Comparison of ENCODE assay signal across 8 mouse cellular contexts in the genomic region with DNA sequence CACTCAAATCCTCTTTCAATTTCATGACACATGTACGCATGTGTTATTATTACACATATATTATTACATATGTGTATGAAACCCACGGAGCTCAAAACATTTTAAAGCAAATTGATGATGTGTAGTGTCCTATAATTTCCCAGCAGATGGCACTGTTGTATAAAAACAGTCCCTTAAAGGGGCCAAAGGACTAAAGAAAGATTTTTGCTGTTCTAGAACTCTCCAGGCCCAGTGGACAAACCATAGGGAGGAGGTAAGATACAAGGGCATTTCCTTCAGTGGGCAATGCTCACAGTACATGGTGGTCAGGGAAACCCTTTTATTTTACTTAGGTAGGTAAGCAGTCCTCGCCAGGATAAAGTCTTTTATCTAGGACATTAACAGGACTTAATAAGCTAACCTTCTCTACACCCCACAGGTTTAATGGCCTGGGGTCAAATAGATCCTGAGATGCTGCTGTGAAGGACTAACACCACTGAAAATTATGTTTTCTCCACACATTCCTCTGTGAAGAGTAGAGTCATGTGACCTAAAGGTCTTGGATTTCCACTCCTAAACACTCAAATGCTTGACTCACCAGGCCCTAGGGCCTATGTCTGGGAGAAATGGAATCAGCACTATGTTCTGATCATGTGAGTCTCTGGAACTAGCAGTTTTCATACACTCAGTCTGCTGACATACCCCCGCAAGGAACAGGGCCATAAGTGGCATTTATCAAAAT. TPM values are rescaled to one million over a fixed set of nuclear protein-coding genes. Genes with fewer than 3 reads are reported as not detected.
DNase-seq lines count a peak whose midpoint lies in the region; ATAC-seq lines count a peak whose summit lies in the region.

No protein-coding gene starts in this region.

- ATAC-seq in CD4-positive, CD25-positive, alpha-beta regulatory T cell, adult 4 months: peak; percentile 85

- intact Hi-C loops in heart, postnatal 10 days (cut with DNase I): loop anchor here (1.0 to 5.0 kb wide), 4 partner anchors 33 to 1035 kb away; no protein-coding TSS in a partner anchor

- DNase-seq in heart, postnatal 10 days: peak; percentile 14 to 39
- no peak for DNase-seq in heart, postnatal 4 days
- peak; percentile 44 for DNase-seq in embryo, embryonic 9.5 days (ENCODE audit: extremely low spot score)
- DNase-seq in lung, postnatal 10 days: peak; percentile 25
- DNase-seq in right cerebral cortex, postnatal 4 days: no peak
- DNase-seq in urinary bladder, postnatal 36 days (ENCODE audit: low spot score in 2 of 2): no peak
- DNase-seq in layer of hippocampus, postnatal 14 days (ENCODE audit: low spot score in 2 of 2): no peak

RNA-seq across cellular contexts. Expression of gene Cdca7l, which starts 16.2 kb away (rescaled TPM):
- 1 to 10 TPM; 2.1 to 2.2 TPM for total RNA-seq in heart, postnatal 10 days (2021)
- 1 to 10 TPM; 6.5 to 7.3 TPM for total RNA-seq in heart, postnatal 4 days (2021)
- 10 to 100 TPM; 32.9 to 35.5 TPM for polyA plus RNA-seq in CD4-positive, CD25-positive, alpha-beta regulatory T cell, adult 4 months (2017; shearing (Covaris generic))
- total RNA-seq in layer of hippocampus, postnatal 14 days (2021): 1 to 10 TPM; 1.1 to 1.2 TPM

Comparison
In these comparisons a context has a peak if more than half of its experiments do, and no peak if none do; other contexts are left out.
1. DNase-seq: peak in heart, postnatal 10 days (2 of 2), embryo, embryonic 9.5 days (single experiment) and lung, postnatal 10 days (single experiment); none in heart, postnatal 4 days (single experiment), right cerebral cortex, postnatal 4 days (single experiment), urinary bladder, postnatal 36 days (0 of 2) and layer of hippocampus, postnatal 14 days (0 of 2).